Mouse (Mus musculus): Measurements from ENCODE around the gene Serpind1.

The Serpind1 gene

DNA sequence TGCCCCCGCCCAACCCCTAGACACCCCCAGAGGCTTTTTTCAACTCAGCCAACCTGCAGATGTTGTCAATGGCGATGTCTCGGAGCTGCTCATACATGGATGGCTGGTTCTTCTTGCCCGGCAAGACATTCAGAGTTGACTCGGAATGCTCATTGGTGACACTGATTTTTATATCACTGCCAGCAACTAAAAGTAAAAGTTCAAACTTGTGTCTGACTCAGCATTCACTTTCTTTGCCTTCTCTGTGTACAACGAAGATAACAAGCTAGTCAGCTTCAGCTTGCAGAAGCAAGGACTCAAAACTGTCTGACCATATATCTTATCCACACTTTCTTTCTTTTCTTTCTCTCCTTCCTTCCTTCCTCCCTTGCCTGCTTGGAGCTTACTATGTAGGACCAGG is 24.9 kb downstream of the Serpind1 start:
- no peak for DNase-seq (ENCODE audit: low spot score)

DNA sequence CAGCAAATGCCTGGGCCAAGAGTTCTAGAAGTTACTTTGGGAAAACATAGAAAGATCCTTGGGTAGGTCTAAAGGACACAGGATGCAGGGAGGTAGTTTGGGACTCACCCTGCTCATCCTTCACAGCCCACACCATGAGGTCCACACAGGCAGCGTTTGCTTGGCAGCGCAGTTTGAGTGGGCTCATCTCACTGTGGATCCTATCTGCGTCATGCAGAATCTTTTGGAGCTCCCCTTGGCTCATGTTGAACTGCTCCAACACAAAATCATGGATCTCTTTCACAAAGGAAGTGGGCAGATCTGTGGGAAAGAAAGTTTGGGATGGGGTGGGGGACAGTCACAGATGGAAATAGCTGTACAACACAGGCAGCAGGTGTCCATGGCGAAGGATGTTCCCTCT is 27.6 kb downstream of the Serpind1 start:
- no peak for DNase-seq (ENCODE audit: low spot score)

- DNase-seq (ENCODE audit: low spot score), result no peak
These were observed 51.1 kb downstream of the Serpind1 start for GRCm38 (mm10) chr16:17382306-17382705.

DNA sequence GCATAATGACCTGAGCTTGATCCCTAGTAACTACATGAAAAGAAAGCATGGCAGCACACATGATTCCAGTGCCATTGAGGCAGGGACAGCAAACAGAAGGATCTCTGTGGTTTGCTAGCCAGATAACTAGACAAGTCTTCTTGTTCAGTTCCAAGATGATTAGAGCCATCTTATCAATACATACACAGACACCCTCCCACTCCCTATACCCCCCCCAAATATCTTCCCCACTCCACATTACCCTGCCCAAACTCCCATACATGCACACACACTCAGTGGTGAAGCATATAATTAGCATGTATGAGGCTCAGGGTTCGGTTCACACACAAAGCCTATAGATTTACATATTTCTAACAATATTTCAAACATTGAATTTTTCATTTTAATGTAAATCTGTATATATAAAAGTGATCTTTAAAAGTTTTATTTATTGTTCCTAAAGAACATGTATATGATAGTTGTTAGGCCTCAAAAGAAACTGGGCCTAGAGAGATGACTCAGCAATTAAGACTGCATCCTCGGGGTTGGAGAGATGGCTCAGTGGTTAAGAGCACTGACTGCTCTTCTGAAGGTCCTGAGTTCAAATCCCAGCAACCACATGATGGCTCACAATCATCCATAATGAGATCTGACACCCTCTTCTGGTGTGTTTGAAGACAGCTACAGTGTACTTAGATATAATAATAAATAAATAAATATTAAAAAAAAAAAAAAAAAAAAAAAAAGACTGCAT is 52.6 kb downstream of the Serpind1 start:
- DNase-seq (ENCODE audit: low spot score), result no peak

GRCm38 (mm10) chr16:17392784-17393183 is 61.6 kb downstream of the Serpind1 start:
- DNase-seq (ENCODE audit: low spot score), result no peak

Measured in urinary bladder, postnatal 10 days (tissue).